Mouse (Mus musculus) kidney, postnatal 36 days (tissue): ENCODE measurements around the gene Fank1.

Experiments
- DNase-seq, 2 experiments: peaks; one replicate each; pipeline ENCODE4 v3.0.0; 2021 to 2022; ENCODE audit warnings: mixed read lengths in 2 of 2

Fank1 gene

GRCm38 (mm10) chr7:133909833-133910375, 133.2 kb downstream of the Fank1 start:
- no peak for DNase-seq

DNA sequence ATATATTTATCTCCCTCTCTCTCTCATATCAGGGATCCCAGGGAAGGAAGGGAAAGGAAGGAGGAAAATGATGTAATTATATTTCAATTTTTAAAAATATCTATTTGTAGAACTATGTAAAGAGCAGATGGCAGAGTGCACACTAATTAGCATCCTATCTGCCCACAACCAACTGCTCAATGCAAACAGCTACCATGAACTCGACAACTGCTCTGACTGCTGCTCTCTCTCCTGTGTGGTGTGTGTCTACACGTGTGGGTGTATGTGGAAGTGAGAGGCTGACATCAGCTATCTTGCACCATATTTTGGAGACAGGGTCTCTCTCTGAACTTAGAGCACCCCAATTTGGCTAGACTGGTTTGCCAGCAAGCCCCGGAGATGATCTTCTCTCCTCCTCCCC, 135.2 kb downstream of the Fank1 start:
- no peak for DNase-seq

DNA sequence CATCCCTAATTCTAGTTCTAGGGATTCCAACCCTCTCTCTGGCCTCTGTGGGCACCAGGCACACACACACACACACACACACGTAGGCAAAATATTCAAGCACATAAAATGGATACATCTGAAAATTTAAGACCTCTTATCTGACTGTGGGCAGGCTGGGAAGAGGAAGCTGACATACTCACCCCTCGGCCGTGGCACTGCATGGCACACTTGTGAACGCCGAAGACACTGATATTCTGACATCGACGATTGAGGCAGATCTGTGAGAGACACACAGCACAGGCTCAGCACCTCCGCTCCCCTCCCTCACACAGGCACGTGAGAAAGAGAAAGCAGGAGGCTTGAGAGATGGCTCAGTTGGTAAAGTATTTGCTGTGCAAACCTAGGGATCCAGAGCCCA, 139.6 kb downstream of the Fank1 start:
- DNase-seq = no peak

DNA sequence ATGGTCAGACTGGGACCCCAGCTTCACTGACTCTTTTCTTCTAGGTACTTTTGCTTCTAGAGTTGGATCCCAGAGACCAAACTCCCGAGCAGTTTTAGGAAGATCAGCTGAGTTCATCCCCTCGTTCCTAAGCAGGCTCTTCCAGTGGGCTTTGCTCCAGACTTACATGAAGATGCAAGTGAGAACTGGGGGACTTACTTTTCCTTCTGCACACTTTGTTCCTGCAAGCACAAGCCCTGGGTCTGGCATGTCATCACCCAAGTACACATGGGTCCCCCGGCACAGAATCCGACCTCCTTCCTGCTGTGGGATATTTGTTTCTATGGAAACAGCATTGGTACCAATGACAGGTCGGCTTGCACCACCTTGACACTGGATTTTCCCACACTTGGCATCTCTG, 142.6 kb downstream of the Fank1 start:
- DNase-seq = no peak

GRCm38 (mm10) chr7:133919918-133920317, 143.3 kb downstream of the Fank1 start:
- peak in 1 of 2 experiments; percentile 30 for DNase-seq

DNA sequence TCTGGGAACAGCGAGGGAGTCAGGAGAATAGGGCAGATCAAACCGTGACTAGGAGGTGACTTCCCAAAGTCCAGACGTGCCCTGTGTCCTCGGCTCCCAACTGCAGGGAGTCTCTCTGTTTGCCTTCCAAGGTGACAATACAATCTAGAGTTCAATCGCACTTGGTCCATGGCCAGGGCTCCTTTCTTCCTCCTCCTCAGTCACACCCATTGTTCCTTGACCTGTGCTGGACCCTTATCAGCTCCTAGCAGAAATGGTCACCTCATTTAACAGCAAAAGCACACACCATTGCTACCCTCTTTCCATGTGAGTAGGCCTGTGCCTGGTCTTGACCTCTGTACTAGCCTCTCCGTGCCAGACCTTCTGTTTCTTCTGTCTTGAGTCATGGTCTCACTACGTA, 144.1 kb downstream of the Fank1 start:
- no peak for DNase-seq

- DNase-seq = no peak
Measured at GRCm38 (mm10) chr7:133921291-133921690, 144.6 kb downstream of the Fank1 start.

GRCm38 (mm10) chr7:133923994-133924393, 147.3 kb downstream of the Fank1 start:
- DNase-seq = no peak

GRCm38 (mm10) chr7:133925771-133926170, 149.1 kb downstream of the Fank1 start:
- DNase-seq = peak; percentile 6 to 9

GRCm38 (mm10) chr7:133928981-133929380, 152.3 kb downstream of the Fank1 start:
- DNase-seq = no peak
